Mouse (Mus musculus): Measurements from ENCODE around the gene Bak1. TPM values are rescaled to one million over a fixed set of nuclear protein-coding genes. Genes with fewer than 3 reads are reported as not detected.

Bak1 gene
- polyA plus RNA-seq, 1 experiment, result 113 TPM

- no peaks in the 10 kb centered on the region for H3K27me3 ChIP-seq (ENCODE audit: control insufficient read depth, insufficient read depth, insufficient read length)
- H3K79me2 ChIP-seq (ENCODE audit: control insufficient read depth, insufficient read depth), result no peaks in the 10 kb centered on the region
- peaks cover 4% of the 10 kb centered on the region for H3K36me3 ChIP-seq (ENCODE audit: control insufficient read depth, insufficient read depth)
- H3K4me2 ChIP-seq (ENCODE audit: low read depth), result no peak overlapping the region
- H3K4me3 ChIP-seq, result no peak overlapping the region
- H3ac ChIP-seq (ENCODE audit: control insufficient read depth, insufficient read length), result no peak overlapping the region
- no peak for TF ChIP-seq POLR2A (IDR thresholded peaks at IDR 0.05; ENCODE audit: insufficient read length, low read depth)
- TF ChIP-seq MYOD1 (IDR thresholded peaks at IDR 0.05; ENCODE audit: control insufficient read depth in 1 of 3, insufficient read length in 2 of 3, low read depth in 2 of 3), result no peak
- TF ChIP-seq REST (IDR thresholded peaks at IDR 0.05; ENCODE audit: insufficient read depth, insufficient read length), result no peak
- no peak for TF ChIP-seq MAX (IDR thresholded peaks at IDR 0.05; ENCODE audit: low read depth)
- TF ChIP-seq USF1 (IDR thresholded peaks at IDR 0.05; ENCODE audit: low read depth), result no peak
- TF ChIP-seq TCF3 (IDR thresholded peaks at IDR 0.05; ENCODE audit: insufficient read length, low read depth), result no peak
- no peak for TF ChIP-seq SRF (IDR thresholded peaks at IDR 0.05; ENCODE audit: control insufficient read depth, insufficient read length, low read depth)
- no peak for TF ChIP-seq POLR2AphosphoS2 (IDR thresholded peaks at IDR 0.05; ENCODE audit: insufficient read length, low read depth)
- TF ChIP-seq MYOG (IDR thresholded peaks at IDR 0.05; ENCODE audit: control insufficient read depth in 1 of 3, insufficient read depth in 1 of 3, insufficient read length in 2 of 3, low read depth in 2 of 3), result no peak
- TF ChIP-seq CEBPB (IDR thresholded peaks at IDR 0.05; ENCODE audit: insufficient read depth, poor library complexity, severe bottlenecking), result no peak
- no peak for TF ChIP-seq TCF12 (IDR thresholded peaks at IDR 0.05; ENCODE audit: insufficient read depth, poor library complexity, severe bottlenecking)
- TF ChIP-seq E2F4 (IDR thresholded peaks at IDR 0.05; ENCODE audit: insufficient read depth), result no peak
Measured at GRCm38 (mm10) chr17:27074236-27074635, 45.4 kb upstream of the Bak1 start.

- H3K36me3 ChIP-seq (ENCODE audit: control insufficient read depth, insufficient read depth), result peaks cover 4% of the 10 kb centered on the region
- no peak overlapping the region for H3ac ChIP-seq (ENCODE audit: control insufficient read depth, insufficient read length)
- H3K4me3 ChIP-seq, result no peak overlapping the region
- no peaks in the 10 kb centered on the region for H3K27me3 ChIP-seq (ENCODE audit: control insufficient read depth, insufficient read depth, insufficient read length)
- H3K4me2 ChIP-seq (ENCODE audit: low read depth), result no peak overlapping the region
- TF ChIP-seq TCF12 (IDR thresholded peaks at IDR 0.05; ENCODE audit: insufficient read depth, poor library complexity, severe bottlenecking) (no peak), MYOG (IDR thresholded peaks at IDR 0.05; ENCODE audit: control insufficient read depth in 1 of 3, insufficient read depth in 1 of 3, insufficient read length in 2 of 3, low read depth in 2 of 3) (peak in 1 of 3 experiments; percentile 36)
- H3K79me2 ChIP-seq (ENCODE audit: control insufficient read depth, insufficient read depth), result no peaks in the 10 kb centered on the region
Measured at GRCm38 (mm10) chr17:27073778-27074177, 45.0 kb upstream of the Bak1 start.

GRCm38 (mm10) chr17:27073126-27073525 lies 44.3 kb upstream of the Bak1 start:
- Histone ChIP-seq H3K36me3 (ENCODE audit: control insufficient read depth, insufficient read depth) (peaks cover 4% of the 10 kb centered on the region), H3K27me3 (ENCODE audit: control insufficient read depth, insufficient read depth, insufficient read length) (no peaks in the 10 kb centered on the region), H3ac (ENCODE audit: control insufficient read depth, insufficient read length) (no peak overlapping the region), H3K79me2 (ENCODE audit: control insufficient read depth, insufficient read depth) (no peaks in the 10 kb centered on the region), H3K4me3 (no peak overlapping the region), H3K4me2 (ENCODE audit: low read depth) (no peak overlapping the region)
- no peak for TF ChIP-seq MAX (IDR thresholded peaks at IDR 0.05; ENCODE audit: low read depth)
- no peak for TF ChIP-seq TCF3 (IDR thresholded peaks at IDR 0.05; ENCODE audit: insufficient read length, low read depth)
- TF ChIP-seq E2F4 (IDR thresholded peaks at IDR 0.05; ENCODE audit: insufficient read depth), result no peak
- TF ChIP-seq TCF12 (IDR thresholded peaks at IDR 0.05; ENCODE audit: insufficient read depth, poor library complexity, severe bottlenecking), result no peak
- TF ChIP-seq USF1 (IDR thresholded peaks at IDR 0.05; ENCODE audit: low read depth), result no peak
- TF ChIP-seq REST (IDR thresholded peaks at IDR 0.05; ENCODE audit: insufficient read depth, insufficient read length), result no peak
- no peak for TF ChIP-seq MYOG (IDR thresholded peaks at IDR 0.05; ENCODE audit: control insufficient read depth in 1 of 3, insufficient read depth in 1 of 3, insufficient read length in 2 of 3, low read depth in 2 of 3)
- no peak for TF ChIP-seq MYOD1 (IDR thresholded peaks at IDR 0.05; ENCODE audit: control insufficient read depth in 1 of 3, insufficient read length in 2 of 3, low read depth in 2 of 3)
- TF ChIP-seq POLR2A (IDR thresholded peaks at IDR 0.05; ENCODE audit: insufficient read length, low read depth), result no peak
- no peak for TF ChIP-seq POLR2AphosphoS2 (IDR thresholded peaks at IDR 0.05; ENCODE audit: insufficient read length, low read depth)
- no peak for TF ChIP-seq SRF (IDR thresholded peaks at IDR 0.05; ENCODE audit: control insufficient read depth, insufficient read length, low read depth)
- TF ChIP-seq CEBPB (IDR thresholded peaks at IDR 0.05; ENCODE audit: insufficient read depth, poor library complexity, severe bottlenecking), result no peak

DNA sequence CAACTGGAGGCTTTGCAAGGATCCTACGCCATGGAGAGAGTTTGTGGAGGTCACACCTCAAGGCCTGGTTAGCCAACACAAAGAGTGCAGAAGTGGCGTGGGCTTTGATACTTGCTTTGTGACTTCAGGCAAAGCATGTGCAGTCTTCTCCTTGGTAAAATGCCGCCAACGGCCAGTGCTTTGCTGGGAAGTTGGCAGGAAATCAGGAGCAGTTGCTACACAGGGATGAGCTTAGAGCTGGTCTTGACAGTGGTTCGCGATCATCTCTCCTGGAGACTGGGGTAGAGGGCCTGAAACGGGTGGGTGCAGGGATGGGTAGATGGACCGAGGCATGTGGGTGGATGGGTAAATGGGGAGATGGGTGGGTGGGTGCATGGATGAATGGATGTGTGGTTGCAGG lies 43.6 kb upstream of the Bak1 start:
- no peak overlapping the region for H3K4me3 ChIP-seq
- no peak overlapping the region for H3ac ChIP-seq (ENCODE audit: control insufficient read depth, insufficient read length)
- TF ChIP-seq USF1 (IDR thresholded peaks at IDR 0.05; ENCODE audit: low read depth) (no peak), POLR2AphosphoS2 (IDR thresholded peaks at IDR 0.05; ENCODE audit: insufficient read length, low read depth) (no peak), TCF3 (IDR thresholded peaks at IDR 0.05; ENCODE audit: insufficient read length, low read depth) (no peak), MAX (IDR thresholded peaks at IDR 0.05; ENCODE audit: low read depth) (no peak), MYOD1 (IDR thresholded peaks at IDR 0.05; ENCODE audit: control insufficient read depth in 1 of 3, insufficient read length in 2 of 3, low read depth in 2 of 3) (no peak), REST (IDR thresholded peaks at IDR 0.05; ENCODE audit: insufficient read depth, insufficient read length) (no peak), TCF12 (IDR thresholded peaks at IDR 0.05; ENCODE audit: insufficient read depth, poor library complexity, severe bottlenecking) (no peak), POLR2A (IDR thresholded peaks at IDR 0.05; ENCODE audit: insufficient read length, low read depth) (no peak), MYOG (IDR thresholded peaks at IDR 0.05; ENCODE audit: control insufficient read depth in 1 of 3, insufficient read depth in 1 of 3, insufficient read length in 2 of 3, low read depth in 2 of 3) (no peak), SRF (IDR thresholded peaks at IDR 0.05; ENCODE audit: control insufficient read depth, insufficient read length, low read depth) (no peak), CEBPB (IDR thresholded peaks at IDR 0.05; ENCODE audit: insufficient read depth, poor library complexity, severe bottlenecking) (no peak), E2F4 (IDR thresholded peaks at IDR 0.05; ENCODE audit: insufficient read depth) (no peak)
- no peak overlapping the region for H3K4me2 ChIP-seq (ENCODE audit: low read depth)
- peaks cover 4% of the 10 kb centered on the region for H3K36me3 ChIP-seq (ENCODE audit: control insufficient read depth, insufficient read depth)
- no peaks in the 10 kb centered on the region for H3K27me3 ChIP-seq (ENCODE audit: control insufficient read depth, insufficient read depth, insufficient read length)
- no peaks in the 10 kb centered on the region for H3K79me2 ChIP-seq (ENCODE audit: control insufficient read depth, insufficient read depth)

- Histone ChIP-seq H3ac (ENCODE audit: control insufficient read depth, insufficient read length) (no peak overlapping the region), H3K4me2 (ENCODE audit: low read depth) (no peak overlapping the region), H3K27me3 (ENCODE audit: control insufficient read depth, insufficient read depth, insufficient read length) (no peaks in the 10 kb centered on the region), H3K36me3 (ENCODE audit: control insufficient read depth, insufficient read depth) (peaks cover 3% of the 10 kb centered on the region), H3K4me3 (no peak overlapping the region), H3K79me2 (ENCODE audit: control insufficient read depth, insufficient read depth) (no peaks in the 10 kb centered on the region)
- TF ChIP-seq MAX (IDR thresholded peaks at IDR 0.05; ENCODE audit: low read depth), result no peak
- peak in 1 of 3 experiments; percentile 39 for TF ChIP-seq MYOD1 (IDR thresholded peaks at IDR 0.05; ENCODE audit: control insufficient read depth in 1 of 3, insufficient read length in 2 of 3, low read depth in 2 of 3)
- peak in 1 of 3 experiments; percentile 10 for TF ChIP-seq MYOG (IDR thresholded peaks at IDR 0.05; ENCODE audit: control insufficient read depth in 1 of 3, insufficient read depth in 1 of 3, insufficient read length in 2 of 3, low read depth in 2 of 3)
Measured at GRCm38 (mm10) chr17:27071630-27072029, 42.8 kb upstream of the Bak1 start.

Measured in myocyte (in vitro differentiated cells).